Mouse (Mus musculus): ENCODE data around the gene Klc4.

- TF ChIP-seq CTCF (IDR thresholded peaks at IDR 0.05; ENCODE audit: low read depth) (no peak), EP300 (IDR thresholded peaks at IDR 0.05; ENCODE audit: low read depth) (no peak)
These were observed 28.0 kb downstream of the Klc4 start for GRCm38 (mm10) chr17:46617799-46618198.
